Mouse (Mus musculus): Measurements from ENCODE around the gene Zc2hc1b. TPM values are rescaled to one million over a fixed set of nuclear protein-coding genes. Genes with fewer than 3 reads are reported as not detected.
A peak's percentile ranks its signal among the peaks of the same experiment; 100 is the strongest.

The Zc2hc1b gene
- polyA plus RNA-seq, 1 experiment = not detected

DNA sequence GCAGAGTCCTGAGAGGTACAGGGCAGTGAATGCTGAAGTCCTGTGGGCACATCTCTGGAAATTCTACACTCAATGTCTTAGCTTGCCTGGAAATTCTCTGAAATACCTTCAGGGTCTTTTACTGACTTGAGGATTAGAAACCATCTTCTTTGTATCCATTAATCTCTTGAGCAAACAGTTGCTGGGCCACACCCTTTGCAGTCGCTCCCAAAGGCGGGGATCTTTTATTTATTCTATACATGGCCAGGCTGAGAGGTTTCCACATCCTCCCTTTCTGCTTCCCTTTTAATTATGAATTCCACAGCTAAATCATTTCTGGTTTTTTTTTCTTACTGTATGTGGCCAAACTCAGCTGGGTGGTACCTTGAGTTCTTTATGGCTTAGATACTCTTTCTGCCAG lies 37.4 kb downstream of the Zc2hc1b start:
- Histone ChIP-seq H3K4me1 (ENCODE audit: control insufficient read depth, insufficient read depth, low read length) (no peaks in the 10 kb centered on the region), H3K4me3 (replicated peaks; ENCODE audit: insufficient read depth, low read depth, low read length) (no peak overlapping the region), H3K27ac (ENCODE audit: insufficient read depth, low read length) (no peak overlapping the region), H3K27me3 (ENCODE audit: control insufficient read depth, insufficient read depth, low read length) (no peaks in the 10 kb centered on the region)
- 94% methylated on average over 2 of the region's 2 CpGs for WGBS
- DNase-seq = no peak
- TF ChIP-seq CTCF (IDR thresholded peaks at IDR 0.05; ENCODE audit: borderline replicate concordance, insufficient read depth, low read depth, low read length) = no peak
- TF ChIP-seq POLR2A (IDR thresholded peaks at IDR 0.05; ENCODE audit: borderline replicate concordance, insufficient read depth, low read length) = no peak

DNA sequence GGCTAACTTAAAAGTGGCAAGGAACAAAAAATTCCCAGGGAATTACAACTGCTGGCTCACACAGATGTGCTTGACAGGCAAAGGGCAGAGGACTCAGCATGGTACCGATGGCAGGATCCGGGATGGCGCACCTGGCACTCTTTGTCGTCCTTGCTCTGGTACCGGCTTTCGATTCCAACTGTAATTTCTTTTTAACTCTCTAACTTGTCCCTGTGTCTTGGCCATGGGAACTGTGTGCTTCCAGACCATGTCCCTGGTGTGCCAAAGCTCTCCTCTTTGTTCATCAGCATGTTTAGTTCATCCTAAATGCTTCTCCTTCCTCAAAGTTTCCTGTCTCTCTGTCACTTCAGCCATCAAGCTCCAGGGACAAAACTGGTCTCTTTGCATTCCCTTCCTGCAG lies 39.9 kb downstream of the Zc2hc1b start:
- H3K27ac ChIP-seq (ENCODE audit: insufficient read depth, low read length) = no peak overlapping the region
- H3K4me3 ChIP-seq (replicated peaks; ENCODE audit: insufficient read depth, low read depth, low read length) = no peak overlapping the region
- no peak for TF ChIP-seq CTCF (IDR thresholded peaks at IDR 0.05; ENCODE audit: borderline replicate concordance, insufficient read depth, low read depth, low read length)
- no peak for TF ChIP-seq POLR2A (IDR thresholded peaks at IDR 0.05; ENCODE audit: borderline replicate concordance, insufficient read depth, low read length)
- H3K27me3 ChIP-seq (ENCODE audit: control insufficient read depth, insufficient read depth, low read length) = no peaks in the 10 kb centered on the region
- DNase-seq = no peak
- no peaks in the 10 kb centered on the region for H3K4me1 ChIP-seq (ENCODE audit: control insufficient read depth, insufficient read depth, low read length)
- WGBS = 17% methylated on average over 6 of the region's 6 CpGs

DNA sequence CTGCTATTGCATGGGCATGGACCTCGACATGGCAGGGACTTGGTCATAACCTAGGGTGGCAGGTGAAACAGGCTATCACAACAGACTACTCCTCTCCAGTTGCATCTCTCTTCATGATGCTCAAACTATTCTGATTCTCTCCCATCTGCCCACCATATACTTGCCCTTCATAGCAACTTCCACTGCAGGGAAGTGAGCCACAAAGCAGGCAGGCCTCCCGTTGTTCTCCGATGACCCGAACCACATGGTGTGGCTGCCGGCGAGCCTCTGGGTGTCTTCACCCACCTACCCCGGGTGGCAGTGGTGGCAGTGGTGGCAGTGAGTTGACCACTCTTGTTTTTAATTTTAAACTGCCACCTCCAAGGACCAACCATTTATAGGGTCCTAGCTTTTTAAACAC lies 42.1 kb downstream of the Zc2hc1b start:
- Histone ChIP-seq H3K27ac (ENCODE audit: insufficient read depth, low read length) (no peak overlapping the region), H3K4me3 (replicated peaks; ENCODE audit: insufficient read depth, low read depth, low read length) (no peak overlapping the region), H3K27me3 (ENCODE audit: control insufficient read depth, insufficient read depth, low read length) (no peaks in the 10 kb centered on the region), H3K4me1 (ENCODE audit: control insufficient read depth, insufficient read depth, low read length) (no peaks in the 10 kb centered on the region)
- 90% methylated on average over 7 of the region's 7 CpGs for WGBS
- DNase-seq = no peak
- TF ChIP-seq CTCF (IDR thresholded peaks at IDR 0.05; ENCODE audit: borderline replicate concordance, insufficient read depth, low read depth, low read length) = no peak
- TF ChIP-seq POLR2A (IDR thresholded peaks at IDR 0.05; ENCODE audit: borderline replicate concordance, insufficient read depth, low read length) = no peak

DNA sequence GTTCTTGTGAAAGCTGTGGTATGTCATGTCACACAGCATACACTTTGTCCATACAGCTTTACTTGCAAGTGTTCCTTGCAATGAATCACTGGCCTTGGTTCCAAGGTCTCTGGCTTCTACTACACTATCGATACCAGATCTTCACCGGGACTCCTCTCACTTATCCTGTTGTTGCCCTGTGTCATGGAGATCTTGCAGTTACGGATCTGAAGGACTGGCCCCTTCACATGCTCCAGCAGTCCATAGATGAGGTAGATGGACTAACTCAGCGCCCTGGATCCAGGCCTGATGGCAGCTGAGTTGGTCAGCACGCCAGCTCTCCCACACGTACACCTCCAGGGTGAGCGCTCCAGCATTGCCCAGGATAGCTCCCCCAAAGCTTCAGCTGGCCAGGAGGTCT lies 42.5 kb downstream of the Zc2hc1b start:
- 91% methylated on average over 7 of the region's 7 CpGs for WGBS

DNA sequence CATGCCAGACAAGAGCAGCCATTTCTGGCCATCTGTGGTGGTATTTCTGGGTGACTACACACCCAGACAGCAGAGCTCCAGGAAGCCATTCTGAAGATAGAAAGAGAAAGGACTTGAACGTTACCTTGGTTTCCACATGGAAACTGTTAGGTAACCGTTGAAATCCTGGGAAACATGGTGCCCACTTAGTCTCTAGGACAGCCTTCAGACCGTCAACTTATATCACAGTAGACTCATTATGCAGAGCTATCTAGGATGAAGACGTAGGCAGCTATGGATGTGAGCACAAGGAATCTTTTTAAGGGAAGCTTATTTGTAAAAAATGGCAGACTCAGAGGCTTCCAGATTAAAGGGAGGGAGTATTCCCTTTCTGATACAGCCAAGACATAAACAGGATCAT lies 44.0 kb downstream of the Zc2hc1b start:
- 51% methylated on average over 4 of the region's 4 CpGs for WGBS
- no peak overlapping the region for H3K4me3 ChIP-seq (replicated peaks; ENCODE audit: insufficient read depth, low read depth, low read length)

More for the DNA sequence above, 42.5 kb downstream of the Zc2hc1b start:
- TF ChIP-seq CTCF (IDR thresholded peaks at IDR 0.05; ENCODE audit: borderline replicate concordance, insufficient read depth, low read depth, low read length) = no peak
- TF ChIP-seq POLR2A (IDR thresholded peaks at IDR 0.05; ENCODE audit: borderline replicate concordance, insufficient read depth, low read length) = no peak
- Histone ChIP-seq H3K4me3 (replicated peaks; ENCODE audit: insufficient read depth, low read depth, low read length) (no peak overlapping the region), H3K27ac (ENCODE audit: insufficient read depth, low read length) (no peak overlapping the region), H3K4me1 (ENCODE audit: control insufficient read depth, insufficient read depth, low read length) (no peaks in the 10 kb centered on the region), H3K27me3 (ENCODE audit: control insufficient read depth, insufficient read depth, low read length) (no peaks in the 10 kb centered on the region)
- DNase-seq = no peak

DNA sequence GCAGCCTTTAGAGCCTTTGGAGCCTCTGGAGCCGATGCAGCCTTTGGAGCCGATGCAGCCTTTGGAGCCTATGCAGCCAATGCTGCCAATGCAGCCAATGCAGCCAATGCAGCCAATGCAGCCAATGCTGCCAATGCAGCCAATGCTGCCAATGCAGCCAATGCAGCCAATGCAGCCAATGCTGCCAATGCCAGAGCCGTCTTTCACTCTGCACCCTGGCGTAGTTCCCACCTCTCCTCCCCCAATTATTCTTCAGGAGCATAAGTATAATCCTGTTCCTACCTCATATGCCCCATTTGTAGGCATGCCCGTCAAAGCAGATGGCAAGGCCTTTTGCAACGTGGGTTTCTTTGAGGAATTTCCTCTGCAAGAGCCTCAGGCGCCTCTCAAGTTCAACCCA lies 49.9 kb downstream of the Zc2hc1b start:
- 43% methylated on average over 7 of the region's 7 CpGs for WGBS
- TF ChIP-seq POLR2A (IDR thresholded peaks at IDR 0.05; ENCODE audit: borderline replicate concordance, insufficient read depth, low read length) = no peak
- no peak for TF ChIP-seq CTCF (IDR thresholded peaks at IDR 0.05; ENCODE audit: borderline replicate concordance, insufficient read depth, low read depth, low read length)
- no peak overlapping the region for H3K4me3 ChIP-seq (replicated peaks; ENCODE audit: insufficient read depth, low read depth, low read length)
- no peaks in the 10 kb centered on the region for H3K27me3 ChIP-seq (ENCODE audit: control insufficient read depth, insufficient read depth, low read length)
- no peak overlapping the region for H3K27ac ChIP-seq (ENCODE audit: insufficient read depth, low read length)
- DNase-seq = no peak
- H3K4me1 ChIP-seq (ENCODE audit: control insufficient read depth, insufficient read depth, low read length) = no peaks in the 10 kb centered on the region

More for the DNA sequence above, 44.0 kb downstream of the Zc2hc1b start:
- H3K4me1 ChIP-seq (ENCODE audit: control insufficient read depth, insufficient read depth, low read length) = no peaks in the 10 kb centered on the region
- DNase-seq = no peak
- no peak overlapping the region for H3K27ac ChIP-seq (ENCODE audit: insufficient read depth, low read length)
- no peak for TF ChIP-seq POLR2A (IDR thresholded peaks at IDR 0.05; ENCODE audit: borderline replicate concordance, insufficient read depth, low read length)
- H3K27me3 ChIP-seq (ENCODE audit: control insufficient read depth, insufficient read depth, low read length) = no peaks in the 10 kb centered on the region

DNA sequence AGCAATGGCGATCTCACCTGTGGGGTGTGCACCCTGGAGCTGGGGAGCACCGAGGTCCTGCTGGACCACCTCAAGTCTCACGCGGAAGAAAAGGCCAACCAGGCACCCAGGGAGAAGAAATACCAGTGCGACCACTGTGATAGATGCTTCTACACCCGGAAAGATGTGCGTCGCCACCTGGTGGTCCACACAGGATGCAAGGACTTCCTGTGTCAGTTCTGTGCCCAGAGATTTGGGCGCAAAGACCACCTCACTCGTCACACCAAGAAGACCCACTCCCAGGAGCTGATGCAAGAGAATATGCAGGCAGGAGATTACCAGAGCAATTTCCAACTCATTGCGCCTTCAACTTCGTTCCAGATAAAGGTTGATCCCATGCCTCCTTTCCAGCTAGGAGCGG lies 50.5 kb downstream of the Zc2hc1b start:
- no peak overlapping the region for H3K4me3 ChIP-seq (replicated peaks; ENCODE audit: insufficient read depth, low read depth, low read length)
- no peaks in the 10 kb centered on the region for H3K27me3 ChIP-seq (ENCODE audit: control insufficient read depth, insufficient read depth, low read length)
- 79% methylated on average over 13 of the region's 13 CpGs for WGBS
- no peaks in the 10 kb centered on the region for H3K4me1 ChIP-seq (ENCODE audit: control insufficient read depth, insufficient read depth, low read length)
- TF ChIP-seq POLR2A (IDR thresholded peaks at IDR 0.05; ENCODE audit: borderline replicate concordance, insufficient read depth, low read length) = no peak
- 0 out of 2 replicates have a peak, but pooled peaks have one; percentile 17 for TF ChIP-seq CTCF (IDR thresholded peaks at IDR 0.05; ENCODE audit: borderline replicate concordance, insufficient read depth, low read depth, low read length)
- H3K27ac ChIP-seq (ENCODE audit: insufficient read depth, low read length) = no peak overlapping the region
- DNase-seq = no peak

- Histone ChIP-seq H3K4me3 (replicated peaks; ENCODE audit: insufficient read depth, low read depth, low read length) (no peak overlapping the region), H3K27me3 (ENCODE audit: control insufficient read depth, insufficient read depth, low read length) (no peaks in the 10 kb centered on the region), H3K27ac (ENCODE audit: insufficient read depth, low read length) (no peak overlapping the region), H3K4me1 (ENCODE audit: control insufficient read depth, insufficient read depth, low read length) (no peaks in the 10 kb centered on the region)
- TF ChIP-seq POLR2A (IDR thresholded peaks at IDR 0.05; ENCODE audit: borderline replicate concordance, insufficient read depth, low read length) = no peak
- no peak for TF ChIP-seq CTCF (IDR thresholded peaks at IDR 0.05; ENCODE audit: borderline replicate concordance, insufficient read depth, low read depth, low read length)
- 58% methylated on average over 3 of the region's 3 CpGs for WGBS
- DNase-seq = no peak
These were observed 52.0 kb downstream of the Zc2hc1b start for GRCm38 (mm10) chr10:13125811-13126210.
